Mouse (Mus musculus) limb, embryonic 11.5 days (tissue): ENCODE data around the gene Cyb5rl. TPM values are rescaled to one million over a fixed set of nuclear protein-coding genes. Genes with fewer than 3 reads are reported as not detected.

Experiments used
- ATAC-seq: fragments of 200-750 bp; cut with Nextera tagmentation; 2 replicates; pipeline ENCODE4 v1.8.0; 2017; ENCODE audit warnings: low read depth; ENCODE audit not compliant: insufficient number of reproducible peaks, low FRiP score, low TSS enrichment
- DNase-seq: peaks from one replicate; pipeline ENCODE4 v3.0.0-alpha.2; 2015; ENCODE audit warnings: low spot score
- H3K27ac ChIP-seq: fragments of 300-500 bp; sonication (generic); replicated peaks from 2 replicates; pipeline ENCODE4 v1.5.1; 2014; ENCODE audit warnings: low read depth, mild to moderate bottlenecking, low read length
- H3K27me3 ChIP-seq: fragments of 300-500 bp; sonication (generic); 2 replicates; pipeline ENCODE4 v1.6.1; 2014; ENCODE audit warnings: mild to moderate bottlenecking, low read length, mixed read lengths; ENCODE audit not compliant: control insufficient read depth, insufficient read depth
- H3K36me3 ChIP-seq: fragments of 300-500 bp; sonication (generic); 2 replicates; pipeline ENCODE4 v1.6.1; 2014; ENCODE audit warnings: mild to moderate bottlenecking, low read length, moderate library complexity, mixed read lengths; ENCODE audit not compliant: control insufficient read depth, insufficient read depth
- H3K4me1 ChIP-seq: fragments of 300-500 bp; sonication (generic); 2 replicates; pipeline ENCODE4 v1.6.1; 2014; ENCODE audit warnings: low read length, mixed read lengths; ENCODE audit not compliant: control insufficient read depth, insufficient read depth
- H3K4me2 ChIP-seq: fragments of 300-500 bp; sonication (generic); 2 replicates; pipeline ENCODE4 v1.6.1; 2014; ENCODE audit warnings: low read depth, mild to moderate bottlenecking, moderate library complexity; ENCODE audit not compliant: severe bottlenecking
- H3K4me3 ChIP-seq: fragments of 300-500 bp; sonication (generic); 2 replicates; pipeline ENCODE4 v1.5.1; 2014; ENCODE audit warnings: low read depth, low read length
- H3K9ac ChIP-seq: fragments of 300-500 bp; sonication (generic); 2 replicates; pipeline ENCODE4 v1.6.1; 2014; ENCODE audit warnings: mild to moderate bottlenecking, low read length
- H3K9me3 ChIP-seq: fragments of 300-500 bp; sonication (generic); 2 replicates; pipeline ENCODE4 v1.6.1; 2016; ENCODE audit warnings: low read length; ENCODE audit not compliant: control insufficient read depth
- WGBS: fragments of 180-500 bp; shearing (Covaris S2); extraction: QIAGEN DNeasy Blood & Tissue Kit; methylation state at CpG from one replicate; pipeline ENCODE4 v1.1.7; 2014; 5-methylcytosine and 5-hydroxymethylcytosine counted together
- polyA plus RNA-seq: library from polyadenylated mRNA; unstranded; fragments of >200 nt; fragmentation: Nextera tagmentation; extraction: Ambion mirVana; gene quantifications from 2 replicates; pipeline ENCODE4 v1.2.1, GENCODE M21; 2014

The Cyb5rl gene
- polyA plus RNA-seq = 7.2 and 7.3 TPM in 2 replicates

GRCm38 (mm10) chr4:107066252-107067124, at the start of gene Cyb5rl, which contains the start of gene Mrpl37:
Gene Cyb5rl, plus strand, starts transcription at chr4:107066988.
Gene Mrpl37, minus strand, starts transcription at chr4:107066868.
- Histone ChIP-seq H3K27me3 (no peaks in the 10 kb centered on the region), H3K4me2 (peak within 1 kb of the TSS; percentile 96), H3K9me3 (no peaks in the 10 kb centered on the region), H3K4me1 (no peaks in the 10 kb centered on the region; the same call in 1 of the 2 replicates), H3K4me3 (peak within 1 kb of the TSS; percentile 79), H3K9ac (peak within 1 kb of the TSS; percentile 77), H3K27ac (no peak within 1 kb of the TSS), H3K36me3 (peaks cover 15% of the 10 kb centered on the region)
- WGBS = under 1% methylated on average over 60 of the region's 60 CpGs
- ATAC-seq (peak; percentile 99), DNase-seq (peak; percentile 96)

GRCm38 (mm10) chr4:107017257-107017656, 49.5 kb upstream of the Cyb5rl start:
- ATAC-seq (no peak), DNase-seq (no peak)
- Histone ChIP-seq H3K4me1 (peaks cover 58% of the 10 kb centered on the region), H3K27ac (no peak overlapping the region), H3K36me3 (no peaks in the 10 kb centered on the region), H3K9me3 (no peaks in the 10 kb centered on the region), H3K27me3 (no peaks in the 10 kb centered on the region), H3K4me2 (no peak overlapping the region), H3K9ac (no peak overlapping the region), H3K4me3 (no peak overlapping the region)

DNA sequence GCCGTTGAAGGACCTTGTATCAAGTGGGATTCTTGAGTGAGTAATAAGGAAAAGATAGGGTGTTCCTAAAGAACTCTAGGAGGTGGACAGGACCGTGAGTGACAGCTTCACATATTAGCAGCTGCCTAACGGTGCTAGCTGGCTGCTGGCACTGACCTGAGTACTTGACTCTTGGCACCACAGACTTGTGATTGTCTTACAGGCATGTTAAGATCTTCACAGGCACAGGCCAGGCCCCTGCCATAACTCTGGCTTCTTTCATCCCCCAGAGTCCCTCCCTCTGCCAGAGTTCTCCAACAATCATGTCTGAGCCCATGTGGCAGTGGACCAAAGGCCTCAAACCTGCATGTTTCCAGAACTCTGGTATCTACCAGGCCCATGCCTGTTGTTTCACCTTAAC, 48.3 kb upstream of the Cyb5rl start:
- WGBS = 77% methylated on average over 3 of the region's 3 CpGs
- no peak overlapping the region for H3K9ac ChIP-seq
- 0 out of 2 replicates have a peak, but pooled peaks cover 2% of the 10 kb centered on the region for H3K36me3 ChIP-seq
- DNase-seq (no peak), ATAC-seq (no peak)
- peaks cover 49% of the 10 kb centered on the region for H3K4me1 ChIP-seq
- no peaks in the 10 kb centered on the region for H3K27me3 ChIP-seq
- no peak overlapping the region for H3K4me3 ChIP-seq
- no peak overlapping the region for H3K4me2 ChIP-seq
- no peak overlapping the region for H3K27ac ChIP-seq
- H3K9me3 ChIP-seq = no peaks in the 10 kb centered on the region

GRCm38 (mm10) chr4:107019027-107019426, 47.8 kb upstream of the Cyb5rl start:
- no peak overlapping the region for H3K9ac ChIP-seq
- 62% methylated on average over 7 of the region's 7 CpGs for WGBS
- ATAC-seq = no peak
- H3K27me3 ChIP-seq = no peaks in the 10 kb centered on the region
- peaks cover 2% of the 10 kb centered on the region; the same call in 1 of the 2 replicates for H3K36me3 ChIP-seq
- no peaks in the 10 kb centered on the region for H3K9me3 ChIP-seq
- H3K4me1 ChIP-seq = peaks cover 46% of the 10 kb centered on the region
- DNase-seq = no peak
- H3K4me2 ChIP-seq = no peak overlapping the region
- H3K27ac ChIP-seq = no peak overlapping the region
- no peak overlapping the region for H3K4me3 ChIP-seq

GRCm38 (mm10) chr4:107020287-107021000, 46.3 kb upstream of the Cyb5rl start:
- Histone ChIP-seq H3K4me1 (peaks cover 39% of the 10 kb centered on the region), H3K4me2 (no peak overlapping the region), H3K27ac (no peak overlapping the region), H3K9ac (no peak overlapping the region), H3K9me3 (no peaks in the 10 kb centered on the region), H3K27me3 (no peaks in the 10 kb centered on the region), H3K36me3 (peaks cover 4% of the 10 kb centered on the region; the same call in 1 of the 2 replicates), H3K4me3 (no peak overlapping the region)
- 78% methylated on average over 5 of the region's 5 CpGs for WGBS
- no peak for DNase-seq
- no peak for ATAC-seq

DNA sequence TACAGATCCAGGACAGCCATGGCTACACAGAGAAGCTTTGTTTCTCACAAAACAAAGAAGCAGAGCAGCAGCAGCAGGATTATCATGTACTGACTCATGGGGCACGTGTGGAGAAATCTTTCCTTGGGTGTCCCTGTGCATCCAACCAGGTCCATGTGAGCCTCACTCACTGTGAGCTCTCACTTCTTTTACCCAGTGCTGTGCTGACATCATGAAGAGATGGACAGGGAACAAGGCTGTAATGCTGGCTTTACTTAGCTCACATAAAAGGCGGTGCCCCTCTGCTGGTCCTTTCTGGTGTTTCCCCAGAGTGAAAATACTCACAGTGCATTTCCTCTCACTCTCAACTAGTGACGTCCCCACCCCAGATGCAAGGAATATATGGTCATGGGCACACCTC, 45.3 kb upstream of the Cyb5rl start:
- H3K4me1 ChIP-seq = peaks cover 31% of the 10 kb centered on the region
- H3K9me3 ChIP-seq = no peaks in the 10 kb centered on the region
- peaks cover 4% of the 10 kb centered on the region; the same call in 1 of the 2 replicates for H3K36me3 ChIP-seq
- H3K4me3 ChIP-seq = no peak overlapping the region
- no peak for ATAC-seq
- no peak overlapping the region for H3K4me2 ChIP-seq
- no peaks in the 10 kb centered on the region for H3K27me3 ChIP-seq
- H3K9ac ChIP-seq = no peak overlapping the region
- 0 out of 2 replicates have a peak overlapping the region, but pooled peaks have one; percentile 22 for H3K27ac ChIP-seq
- DNase-seq = no peak
- WGBS = 75% methylated on average over 3 of the region's 3 CpGs

GRCm38 (mm10) chr4:107024899-107025298, 41.9 kb upstream of the Cyb5rl start:
- Histone ChIP-seq H3K4me2 (no peak overlapping the region), H3K27me3 (no peaks in the 10 kb centered on the region), H3K9me3 (no peaks in the 10 kb centered on the region), H3K36me3 (peaks cover 7% of the 10 kb centered on the region; the same call in 1 of the 2 replicates), H3K9ac (no peak overlapping the region), H3K4me1 (0 out of 2 replicates have a peak, but pooled peaks cover 6% of the 10 kb centered on the region), H3K4me3 (no peak overlapping the region), H3K27ac (no peak overlapping the region)
- ATAC-seq = no peak
- 83% methylated on average over 7 of the region's 7 CpGs for WGBS
- DNase-seq = no peak

GRCm38 (mm10) chr4:107025369-107025768, 41.4 kb upstream of the Cyb5rl start:
- Histone ChIP-seq H3K36me3 (peaks cover 7% of the 10 kb centered on the region; the same call in 1 of the 2 replicates), H3K9ac (no peak overlapping the region), H3K4me2 (no peak overlapping the region), H3K27me3 (no peaks in the 10 kb centered on the region), H3K4me3 (no peak overlapping the region), H3K27ac (0 out of 2 replicates have a peak overlapping the region, but pooled peaks have one; percentile 36), H3K9me3 (no peaks in the 10 kb centered on the region), H3K4me1 (0 out of 2 replicates have a peak, but pooled peaks cover 6% of the 10 kb centered on the region)
- WGBS = 86% methylated on average over 5 of the region's 5 CpGs
- ATAC-seq = no peak
- DNase-seq = no peak
